Mouse (Mus musculus) cerebellum, adult 18-20 months (tissue): ENCODE measurements at regions not wholly inside any gene's neighbourhood (a gene's known extent, or its start where the extent isn't known, plus 50 kb on each side); places are given as distances from the start of the nearest gene placed in this dataset.

Source experiments
- DNase-seq, 2 experiments: peaks; one replicate each; pipeline ENCODE4 v3.0.0; 2021

DNA sequence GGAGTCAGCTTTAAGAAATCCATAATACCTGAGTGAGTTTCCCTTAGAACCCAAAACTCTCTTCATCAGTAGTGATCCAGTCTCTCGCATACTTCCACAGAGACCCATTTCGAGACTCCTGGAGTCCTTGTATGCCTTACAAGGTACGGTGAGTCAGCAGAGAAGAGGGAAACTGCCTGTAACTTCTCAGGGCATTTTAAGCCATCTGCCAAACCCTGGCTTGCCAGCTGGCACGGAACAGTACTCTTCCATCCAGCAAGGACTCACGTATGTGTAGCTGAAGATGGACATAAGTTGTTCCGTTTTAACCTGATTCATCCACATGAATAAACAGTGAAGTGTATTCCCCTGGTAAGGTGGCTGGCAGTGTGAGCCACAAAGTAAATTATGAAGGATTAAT, 267.0 kb downstream of the Mreg start:
- peak; percentile 4 to 5 for DNase-seq

DNA sequence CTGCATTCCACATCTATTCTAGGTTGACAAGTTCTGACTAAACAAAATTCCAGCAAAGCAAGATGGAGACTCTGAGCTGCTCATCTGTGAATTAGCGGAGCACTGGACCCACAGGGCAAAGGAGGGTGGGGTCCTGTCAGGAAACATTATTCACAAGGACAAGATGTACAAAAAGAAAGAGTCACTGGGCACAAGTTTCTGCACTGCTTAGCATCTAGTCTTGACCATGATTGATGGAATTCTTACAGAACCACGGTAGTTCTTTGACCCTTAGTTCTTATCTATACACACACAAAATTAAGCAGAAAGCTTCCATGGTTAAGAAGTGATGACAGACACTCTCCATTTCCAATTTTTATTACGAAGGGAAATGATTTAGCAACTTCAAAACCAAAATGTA, 267.6 kb downstream of the Mreg start:
- no peak for DNase-seq

DNA sequence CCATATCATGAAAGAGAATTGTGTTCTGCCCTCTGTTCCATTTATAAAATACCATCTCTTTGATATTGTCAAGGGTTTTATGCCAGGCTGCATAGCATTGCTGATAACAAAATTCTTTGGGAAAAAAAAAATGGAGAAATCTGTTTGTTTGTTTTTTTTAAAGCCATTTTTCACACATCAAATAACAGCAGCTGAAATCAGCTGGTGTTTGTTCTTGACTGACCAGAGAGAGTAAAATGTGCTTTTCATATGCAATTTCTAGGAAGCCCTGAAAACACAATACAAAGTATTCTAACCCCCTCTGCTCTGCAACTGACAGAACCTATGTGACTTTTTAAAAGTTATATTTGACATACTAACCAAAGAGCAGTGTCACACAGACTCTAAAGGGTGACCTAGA, 270.0 kb downstream of the Mreg start:
- DNase-seq, result no peak

DNA sequence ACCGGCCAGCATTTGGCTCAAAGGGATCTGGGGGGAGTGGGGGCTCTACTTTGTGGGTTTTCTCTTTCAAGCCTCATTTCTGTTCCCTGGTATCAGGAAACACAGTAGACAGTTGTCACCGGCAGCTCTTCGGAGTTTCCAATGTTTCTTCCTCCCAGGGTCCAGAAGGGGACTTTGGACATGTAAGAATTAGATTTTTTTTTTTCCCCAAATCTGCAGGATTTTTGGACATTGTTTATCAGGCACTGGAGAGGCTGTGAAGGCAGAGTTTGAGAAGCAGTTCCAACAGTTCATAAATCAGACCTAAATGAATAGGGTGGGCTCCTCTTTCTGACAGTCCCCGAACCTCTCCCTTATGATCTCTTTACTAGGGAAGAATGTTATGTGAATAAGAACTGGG, 270.4 kb downstream of the Mreg start:
- no peak for DNase-seq

DNA sequence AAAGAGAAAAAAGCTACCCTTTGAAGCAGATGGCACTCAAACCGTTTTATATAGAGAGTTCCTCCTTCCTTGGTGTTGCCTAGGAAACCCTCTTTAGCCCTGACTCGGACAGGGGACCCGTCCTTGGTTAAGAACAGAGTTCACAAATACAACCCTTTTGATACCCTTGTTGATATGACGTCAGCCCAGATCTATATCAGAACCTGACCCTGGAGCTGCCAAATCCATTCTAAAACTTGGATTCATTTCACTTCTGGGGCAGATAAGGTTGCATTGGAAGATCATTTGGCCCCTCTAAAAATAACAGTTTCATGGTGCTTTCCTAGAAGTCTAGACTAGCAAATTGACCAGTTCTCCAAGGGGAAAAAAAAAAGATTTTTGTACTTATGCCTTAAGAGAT, 271.2 kb downstream of the Mreg start:
- DNase-seq, result no peak

DNA sequence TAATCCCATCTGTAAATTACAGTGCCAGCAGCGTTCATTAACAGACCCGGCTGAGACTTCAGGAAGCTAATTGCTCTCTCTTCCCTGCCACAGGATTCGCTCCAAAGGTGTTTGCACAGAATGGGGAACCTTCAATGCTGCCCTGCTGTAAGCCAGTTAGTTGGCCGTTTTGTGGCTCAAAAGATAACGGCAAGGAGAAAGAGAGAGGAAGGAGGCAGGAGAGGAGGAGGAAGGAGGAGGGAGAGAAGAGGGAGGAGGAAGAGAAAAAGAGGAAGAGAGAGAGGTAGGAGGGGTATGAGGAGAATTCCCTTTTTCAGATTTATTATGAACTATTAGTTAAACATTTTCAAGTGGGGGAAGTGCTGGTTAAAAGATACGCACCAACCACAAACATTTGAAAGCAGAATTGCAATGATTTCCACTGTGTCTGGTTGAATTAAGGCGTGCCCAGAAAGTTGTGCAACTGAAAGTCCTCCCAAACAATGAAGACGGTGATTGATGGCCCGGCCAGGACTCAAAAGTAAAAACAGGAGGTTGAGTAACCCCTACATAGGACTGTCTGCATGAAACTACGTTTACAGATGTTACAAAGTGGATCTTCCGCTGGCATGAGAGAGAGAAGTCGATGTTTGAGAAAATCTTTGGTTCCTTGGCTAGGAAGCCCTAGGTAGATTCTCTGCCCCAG, 273.6 kb downstream of the Mreg start:
- no peak for DNase-seq

DNA sequence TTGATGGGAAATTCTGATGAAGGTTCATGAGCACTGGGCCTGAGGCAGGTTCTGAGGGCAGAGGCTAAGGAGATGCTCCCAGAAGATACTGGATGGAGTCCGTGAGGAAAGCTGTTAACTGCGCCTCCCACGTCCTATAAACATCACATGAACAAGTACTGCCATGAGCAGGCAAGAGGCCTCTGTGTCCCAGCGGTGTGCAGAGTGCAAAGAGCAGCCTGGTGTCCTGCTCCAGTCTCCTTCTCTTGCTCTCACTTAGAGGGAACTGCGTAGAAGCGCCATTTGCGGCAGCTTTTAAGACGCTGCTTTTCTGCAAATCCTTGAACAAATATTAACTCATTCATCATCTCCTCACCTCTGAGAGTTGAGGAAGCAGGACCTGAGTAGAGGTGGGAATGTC, 274.2 kb downstream of the Mreg start:
- no peak for DNase-seq

DNA sequence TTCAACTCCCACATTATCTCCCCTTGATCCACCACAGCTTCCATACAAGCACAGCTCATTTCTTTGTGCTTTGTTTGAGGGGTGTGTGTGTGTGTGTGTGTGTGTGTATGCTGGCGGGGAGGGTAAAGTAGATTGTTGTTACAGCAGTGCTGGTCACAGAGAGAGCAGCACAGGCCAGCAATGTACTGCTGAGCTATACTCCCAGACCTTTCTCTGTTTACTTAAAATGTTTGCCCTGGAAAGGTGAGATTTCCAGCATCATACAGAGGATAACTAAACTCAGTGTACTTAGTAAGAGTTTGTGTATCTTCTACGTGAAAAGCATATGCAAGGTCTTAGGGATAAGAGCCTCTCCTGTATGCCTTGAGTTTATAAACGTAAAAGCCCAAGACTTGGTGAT, 274.9 kb downstream of the Mreg start:
- no peak for DNase-seq

DNA sequence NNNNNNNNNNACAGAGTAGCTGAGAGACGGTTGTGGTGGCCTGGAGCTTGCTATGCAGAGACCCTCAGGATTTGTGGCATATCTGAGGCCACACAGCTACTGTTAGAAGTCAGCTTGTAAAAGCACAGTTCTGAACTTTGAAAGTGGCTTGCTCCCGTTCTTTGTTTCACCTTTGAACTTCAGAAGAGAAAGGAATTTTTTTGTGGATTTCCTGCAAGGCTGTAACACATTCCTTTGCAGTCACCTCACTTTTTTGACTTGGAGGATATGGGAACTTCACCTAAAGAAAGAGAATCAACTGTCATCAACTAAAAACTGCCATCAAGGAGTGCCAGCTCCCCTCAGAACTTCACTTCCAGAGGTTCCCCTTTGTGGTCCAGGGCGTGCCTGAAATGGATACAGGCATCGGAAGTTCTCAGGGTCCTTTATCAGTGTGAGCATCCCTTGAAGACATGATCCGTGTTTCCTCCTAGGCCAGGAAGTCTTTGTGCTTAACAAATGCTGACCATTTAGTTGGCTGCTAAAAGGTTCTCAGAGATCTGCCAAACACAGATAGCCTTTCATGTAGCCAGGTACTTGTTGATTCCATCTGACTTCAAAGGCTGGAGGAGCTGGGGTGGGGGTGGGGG, 275.5 kb downstream of the Mreg start:
- no peak for DNase-seq

DNA sequence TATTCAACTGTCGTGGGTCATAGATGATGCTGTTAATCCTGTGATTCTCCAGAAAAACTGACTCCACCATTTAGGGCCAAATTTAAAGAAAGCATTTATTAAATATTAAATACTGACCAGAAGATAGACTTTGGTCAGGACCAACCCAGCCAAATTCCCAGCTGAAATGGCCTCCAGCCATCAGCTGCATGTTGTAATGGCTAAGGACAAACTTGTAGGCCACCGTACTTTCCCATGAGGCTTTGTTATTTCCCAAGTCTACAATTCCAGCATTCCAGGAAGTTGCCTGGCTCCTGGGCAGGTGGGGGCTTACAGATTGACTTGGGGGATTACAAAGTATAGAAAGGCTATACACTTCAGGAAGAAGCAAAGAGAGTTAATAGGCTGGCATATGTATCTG, 272.5 kb upstream of the Fn1 start:
- DNase-seq, result no peak

DNA sequence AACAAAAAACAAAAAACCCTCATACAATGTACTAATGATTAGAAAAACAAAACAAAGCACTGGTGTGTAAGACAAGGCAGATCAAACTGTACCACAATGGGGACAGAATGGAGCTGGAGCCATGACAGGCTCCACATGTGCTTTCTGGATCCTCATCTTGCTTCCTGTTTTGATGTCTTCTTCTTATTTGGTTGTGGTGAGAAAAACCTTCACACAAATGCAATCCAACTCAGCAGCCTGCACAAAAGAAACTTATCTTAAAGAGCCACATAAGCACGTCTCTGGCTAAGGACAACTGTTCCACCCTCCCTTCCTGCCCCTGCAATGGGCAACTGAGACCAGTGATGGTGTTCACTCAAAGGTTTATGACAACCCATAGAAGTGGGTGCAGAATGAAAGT, 271.9 kb upstream of the Fn1 start:
- no peak for DNase-seq

DNA sequence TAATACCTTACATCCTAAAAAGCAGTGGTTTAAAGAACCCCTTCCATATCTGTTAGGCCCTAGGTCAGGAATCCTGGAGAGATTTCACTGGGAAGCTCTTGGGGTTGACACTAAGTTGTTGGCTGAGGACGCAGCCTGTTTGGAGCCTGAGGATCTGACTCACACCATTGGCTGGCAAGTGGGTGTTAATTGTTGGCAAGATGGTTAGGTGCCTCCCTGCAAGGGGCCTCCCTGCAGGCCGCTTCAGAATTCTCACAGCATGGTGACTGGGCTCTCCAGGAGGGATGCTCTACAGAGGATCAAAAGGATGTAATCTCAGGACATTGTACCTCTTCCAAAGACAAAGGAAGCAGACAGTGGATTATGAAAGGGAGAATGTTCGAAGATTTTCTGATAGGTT, 270.7 kb upstream of the Fn1 start:
- DNase-seq, result no peak

DNA sequence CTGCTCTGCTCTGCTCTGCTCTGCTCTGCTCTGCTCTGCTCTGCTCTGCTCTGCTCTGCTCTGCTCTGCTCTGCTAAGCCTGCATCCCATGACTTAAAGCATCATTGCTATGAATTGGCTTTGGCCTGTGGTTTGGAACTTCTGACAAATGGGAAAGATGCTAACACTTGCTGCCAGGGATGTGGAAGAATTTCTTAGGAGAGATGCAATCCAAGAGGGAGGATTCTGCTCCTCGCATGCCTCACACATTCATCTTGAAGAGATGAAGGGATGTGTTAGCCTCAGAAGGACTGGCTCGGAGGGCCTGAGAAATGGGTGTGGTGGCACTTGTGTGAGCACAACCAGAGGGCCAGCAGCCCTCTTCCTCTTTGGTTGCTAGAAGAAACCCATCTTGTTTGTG, 268.5 kb upstream of the Fn1 start:
- no peak for DNase-seq

DNA sequence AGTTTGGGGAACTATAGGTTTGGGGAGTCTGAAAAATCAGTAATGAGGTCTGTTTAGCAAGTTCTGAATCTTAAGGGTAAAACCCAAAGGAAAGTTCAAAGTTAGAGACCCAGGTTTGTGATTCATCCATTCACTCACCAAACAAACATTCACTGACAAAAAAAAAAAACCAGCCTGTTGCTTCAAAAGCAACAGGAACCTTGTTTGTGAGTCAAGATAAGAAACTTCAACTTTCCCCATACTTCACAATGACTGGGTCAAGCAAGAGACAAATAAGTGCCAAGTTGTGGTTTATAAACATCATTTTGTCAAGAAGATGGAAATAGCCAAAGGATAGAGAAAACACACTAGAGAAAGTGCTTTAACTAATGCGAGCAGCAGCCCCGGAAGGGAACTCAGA, 266.9 kb upstream of the Fn1 start:
- no peak for DNase-seq

DNA sequence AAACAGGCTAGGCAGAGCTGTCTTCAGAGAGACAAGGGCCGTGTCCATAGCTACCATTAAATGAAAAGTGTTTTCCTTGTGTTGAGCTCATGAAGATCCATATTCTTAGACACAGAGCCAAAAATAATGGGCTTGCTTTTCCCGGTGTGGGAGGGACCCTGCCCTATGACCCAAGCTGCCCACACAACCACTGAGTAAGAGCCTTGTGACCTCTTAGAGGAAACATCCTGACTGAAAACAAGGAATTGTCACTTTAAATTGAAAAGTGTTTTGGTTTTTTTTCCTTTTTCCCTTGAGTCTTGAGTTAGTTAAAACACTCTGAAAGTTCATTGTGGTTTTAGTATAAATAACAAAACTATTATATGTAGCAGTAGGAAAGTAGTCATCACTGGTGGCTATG, 264.0 kb upstream of the Fn1 start:
- DNase-seq, result no peak

DNA sequence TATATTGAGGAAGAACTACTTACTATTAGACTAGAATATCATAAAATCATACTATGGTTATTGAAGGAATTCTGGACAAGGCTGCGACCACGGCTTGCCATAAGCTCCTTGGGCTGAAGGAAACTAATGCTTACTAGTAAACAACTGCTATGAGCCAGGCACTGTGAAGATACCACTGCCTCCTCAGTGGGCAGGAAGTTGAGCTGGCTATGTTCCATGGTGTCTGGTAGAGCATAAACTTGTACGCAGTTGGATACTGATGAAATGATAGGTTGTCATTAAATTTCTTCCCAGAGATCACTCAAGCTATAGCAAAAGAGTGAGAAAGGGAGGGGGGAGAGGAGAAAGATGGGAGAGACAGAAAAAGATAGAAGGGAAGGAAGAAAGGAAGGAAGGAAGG, 261.4 kb upstream of the Fn1 start:
- no peak for DNase-seq

DNA sequence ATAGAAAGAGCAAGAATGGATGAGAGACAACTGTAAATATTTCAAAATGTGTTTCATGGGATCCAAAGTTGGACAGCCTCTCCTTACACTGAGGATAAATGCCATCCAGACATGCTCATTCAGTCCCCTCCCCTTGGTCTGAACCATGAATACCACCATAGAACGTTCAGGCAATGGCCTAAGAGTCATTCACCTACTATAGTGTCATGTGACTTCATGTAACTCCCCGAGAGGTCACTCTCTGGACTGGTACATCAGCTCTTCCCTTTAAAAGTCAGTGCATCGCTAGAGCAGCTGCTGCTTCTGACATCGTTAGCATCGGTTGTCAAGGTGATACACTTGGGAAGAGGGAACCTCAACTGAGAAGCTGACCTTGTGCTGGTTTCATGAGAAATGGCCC, 260.2 kb upstream of the Fn1 start:
- DNase-seq, result no peak

DNA sequence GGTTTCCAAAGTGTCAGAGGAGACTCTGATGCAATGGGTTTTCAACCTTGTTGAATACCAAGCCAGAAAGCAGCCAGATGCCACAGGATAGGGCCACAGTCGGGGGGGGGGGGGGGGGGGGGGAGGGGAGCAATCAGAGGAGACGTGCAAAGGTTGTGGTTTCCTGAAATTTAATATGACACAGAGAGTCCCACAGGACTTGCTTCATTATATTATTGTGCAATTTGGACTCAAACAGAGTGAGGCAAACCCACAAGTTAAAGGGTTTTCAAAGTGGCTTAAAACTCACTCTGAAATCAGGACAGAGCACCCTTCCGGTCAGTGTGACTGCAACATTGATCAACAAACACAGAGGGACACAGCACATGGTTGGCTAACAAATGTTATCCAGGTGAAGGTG, 259.4 kb upstream of the Fn1 start:
- DNase-seq, result no peak

DNA sequence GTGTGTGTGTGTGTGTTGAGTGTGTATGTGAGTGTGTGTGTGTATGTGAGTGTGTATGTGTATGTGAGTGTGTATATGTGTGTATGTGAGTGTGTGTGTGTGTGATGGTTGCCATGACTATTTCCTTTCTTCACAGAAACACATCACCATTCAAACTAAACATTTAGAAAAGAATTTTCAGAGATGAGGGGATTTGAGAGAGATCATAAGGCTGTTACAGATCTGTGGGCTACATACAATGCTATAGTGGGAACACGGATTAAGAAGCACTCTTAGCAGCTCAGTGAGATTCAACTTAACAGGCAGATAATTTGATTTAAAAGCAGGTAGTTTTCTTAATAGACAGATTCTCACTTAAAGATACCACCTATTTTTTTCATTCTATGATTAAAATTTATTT, 257.1 kb upstream of the Fn1 start:
- no peak for DNase-seq

DNA sequence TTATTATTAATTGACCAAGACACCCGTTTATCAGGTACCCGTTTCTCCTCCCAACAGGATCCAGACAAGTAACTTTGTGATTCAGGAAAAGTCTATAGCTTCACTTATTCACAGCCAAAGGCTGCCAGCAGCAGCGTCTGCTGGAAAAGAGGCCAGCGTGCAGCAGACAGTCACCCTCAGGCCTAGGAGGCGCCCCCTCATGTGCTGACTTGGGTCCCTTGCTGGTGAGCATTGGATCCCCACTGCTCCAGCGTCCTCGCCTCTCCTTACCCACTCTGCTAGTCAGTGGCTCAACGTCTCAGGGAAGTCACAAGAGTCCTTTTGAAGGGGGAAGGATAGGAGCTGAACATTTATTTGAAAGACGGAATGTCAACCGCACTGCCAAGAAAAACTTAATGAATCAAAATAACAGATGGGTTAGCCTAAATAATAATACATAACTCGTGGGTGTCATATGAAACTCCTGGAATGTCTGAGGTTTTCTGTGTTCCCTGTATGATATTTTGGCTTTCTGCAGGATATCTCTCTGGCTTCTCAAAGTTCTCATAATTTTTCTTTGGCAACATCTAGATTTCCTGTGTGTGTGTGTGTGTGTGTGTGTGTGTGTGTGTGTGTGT, 256.6 kb upstream of the Fn1 start:
- DNase-seq, result no peak

DNA sequence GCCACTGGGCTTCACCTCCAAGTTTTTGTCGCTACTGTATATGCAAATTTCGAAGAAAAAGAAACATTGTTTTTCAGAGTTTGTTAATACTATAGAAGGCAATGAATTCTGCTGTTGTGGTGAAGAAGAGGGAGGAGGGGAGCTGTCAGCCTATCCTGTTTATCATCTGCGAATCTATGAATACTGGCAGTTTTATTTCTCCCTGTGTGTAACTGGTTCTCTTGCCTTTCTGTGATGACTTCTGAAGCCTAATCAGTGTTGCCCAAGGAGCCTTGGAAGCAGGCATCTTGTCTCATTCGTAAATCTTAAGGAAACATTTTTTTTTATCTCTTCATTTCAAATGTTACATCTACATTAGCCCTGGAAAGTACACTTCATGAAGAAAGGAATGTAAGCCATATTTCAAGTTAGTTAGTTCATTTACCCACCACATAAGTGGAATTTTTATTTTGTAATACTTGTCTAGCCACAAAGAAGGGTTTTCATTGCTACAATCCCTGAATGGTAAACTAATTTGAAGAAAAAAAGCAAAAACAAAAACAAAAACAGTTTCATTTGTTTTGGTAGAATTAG, 251.5 kb upstream of the Fn1 start:
- no peak for DNase-seq

DNA sequence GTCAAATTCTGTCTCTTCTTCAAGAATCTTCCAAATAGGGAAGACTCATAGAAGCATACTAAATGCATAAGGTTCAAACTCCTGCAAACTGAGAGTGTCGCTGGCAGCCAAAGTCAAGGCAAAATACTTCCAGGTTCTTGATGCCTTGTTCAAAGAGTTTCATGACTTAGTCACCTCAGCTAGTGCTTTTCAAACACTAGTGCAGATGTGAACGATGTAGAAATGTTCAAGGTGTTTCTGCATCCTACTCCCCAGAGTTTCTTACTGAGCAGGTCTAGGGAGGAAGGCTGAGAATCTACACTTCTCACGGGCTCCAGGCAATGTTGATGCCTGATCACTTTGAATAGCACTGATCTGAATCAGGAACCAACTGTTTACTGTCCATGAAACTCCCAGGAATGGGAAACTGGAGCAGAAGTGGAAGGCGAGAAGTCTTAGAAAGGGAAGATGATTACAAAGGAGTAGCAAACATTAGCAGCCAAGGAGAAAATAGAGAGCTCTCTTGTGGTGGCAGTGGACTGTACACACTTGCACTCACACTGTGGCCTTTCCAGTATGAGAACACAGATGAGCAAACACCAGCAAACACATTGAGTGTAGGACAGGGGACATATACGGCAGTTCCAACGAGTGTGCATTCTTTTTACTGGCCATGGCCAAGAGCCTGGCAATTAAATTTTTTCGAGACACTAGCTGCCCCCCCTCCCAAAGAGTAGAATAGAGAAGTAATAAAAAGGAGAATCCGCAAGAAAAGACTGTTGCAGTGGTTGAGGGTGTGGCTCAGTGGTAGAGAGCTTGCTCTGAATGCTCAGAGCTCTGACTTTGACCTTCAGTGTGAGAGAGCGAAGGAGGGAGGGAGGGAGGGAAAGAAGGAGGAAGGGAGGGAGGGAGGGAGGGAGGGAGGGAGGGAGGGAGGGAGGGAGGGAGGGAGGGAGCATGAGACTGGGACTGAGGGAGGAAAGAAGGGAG, 247.4 kb upstream of the Fn1 start:
- DNase-seq, result no peak

DNA sequence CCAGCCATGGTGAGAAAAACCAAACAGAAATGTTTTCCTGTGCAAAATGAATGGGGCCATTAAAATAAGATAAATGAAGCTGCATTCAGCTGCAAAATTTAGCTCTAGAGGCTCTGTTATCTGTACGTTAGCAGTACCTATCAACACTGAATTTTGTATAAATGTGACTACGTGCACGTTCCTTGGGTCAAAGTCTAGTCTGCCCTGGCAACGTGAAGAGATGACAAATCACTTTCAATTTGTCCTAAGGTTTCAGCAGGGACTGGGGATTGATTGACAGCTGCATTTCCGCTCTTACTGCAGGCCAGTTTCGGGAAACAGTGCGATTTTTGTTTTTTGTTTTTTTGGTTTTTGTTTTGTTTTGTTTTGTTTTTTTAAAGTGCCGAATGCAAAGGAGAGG, 246.1 kb upstream of the Fn1 start:
- no peak for DNase-seq
